Mouse (Mus musculus) brain, embryonic 18.5 days (tissue): ENCODE measurements around the gene Cacna2d3.

Experiments used
- DNase-seq: peaks from one replicate; pipeline ENCODE4 v3.0.0-alpha.2; 2012; ENCODE audit warnings: low read depth, low spot score

Gene Cacna2d3

GRCm38 (mm10) chr14:29267233-29267874, 454.3 kb downstream of the Cacna2d3 start:
- DNase-seq, result no peak

GRCm38 (mm10) chr14:29260621-29261020, 461.0 kb downstream of the Cacna2d3 start:
- no peak for DNase-seq

DNA sequence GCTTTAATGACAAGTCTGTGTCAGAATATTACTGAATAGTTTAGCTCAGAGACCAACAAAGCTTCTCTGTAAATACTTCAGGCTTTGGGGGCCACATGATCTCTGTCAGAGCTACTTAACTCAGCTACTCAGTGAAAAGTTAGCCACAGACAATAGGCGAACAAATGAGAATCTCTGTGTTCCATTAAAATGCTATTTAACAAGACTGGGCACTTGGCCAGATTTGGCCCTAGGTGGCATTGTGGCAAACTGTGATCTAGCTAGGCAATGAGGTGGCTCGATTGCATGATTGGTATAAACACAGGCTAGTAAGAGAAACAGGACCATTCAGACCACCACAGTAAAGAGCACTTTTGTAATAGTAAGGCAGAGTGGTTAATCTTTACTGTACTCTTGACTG, 478.1 kb downstream of the Cacna2d3 start:
- DNase-seq, result no peak

DNA sequence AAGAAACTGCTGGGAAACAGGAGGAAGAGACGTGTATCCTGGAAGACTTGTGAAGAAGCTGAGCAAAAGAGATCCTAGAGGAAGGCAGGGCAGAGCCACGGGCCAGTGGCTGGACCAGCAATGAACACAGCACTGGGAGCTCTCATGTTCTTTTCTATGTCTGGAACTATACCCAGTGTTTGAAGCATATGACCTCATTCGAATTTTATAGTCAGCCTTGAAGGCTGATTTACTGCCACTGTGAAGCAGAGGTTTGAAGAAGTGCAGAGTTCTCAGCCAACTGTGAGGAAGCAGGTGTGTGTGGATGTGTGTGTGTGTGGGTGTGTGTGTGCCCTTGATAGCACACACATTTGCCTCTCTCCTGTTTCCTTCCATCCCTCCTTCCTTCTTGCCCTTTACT, 483.2 kb downstream of the Cacna2d3 start:
- no peak for DNase-seq

GRCm38 (mm10) chr14:29228976-29229716, 492.5 kb downstream of the Cacna2d3 start:
- DNase-seq, result no peak

GRCm38 (mm10) chr14:29228471-29228870, 493.2 kb downstream of the Cacna2d3 start:
- DNase-seq, result no peak

GRCm38 (mm10) chr14:29227959-29228358, 493.7 kb downstream of the Cacna2d3 start:
- DNase-seq, result no peak

DNA sequence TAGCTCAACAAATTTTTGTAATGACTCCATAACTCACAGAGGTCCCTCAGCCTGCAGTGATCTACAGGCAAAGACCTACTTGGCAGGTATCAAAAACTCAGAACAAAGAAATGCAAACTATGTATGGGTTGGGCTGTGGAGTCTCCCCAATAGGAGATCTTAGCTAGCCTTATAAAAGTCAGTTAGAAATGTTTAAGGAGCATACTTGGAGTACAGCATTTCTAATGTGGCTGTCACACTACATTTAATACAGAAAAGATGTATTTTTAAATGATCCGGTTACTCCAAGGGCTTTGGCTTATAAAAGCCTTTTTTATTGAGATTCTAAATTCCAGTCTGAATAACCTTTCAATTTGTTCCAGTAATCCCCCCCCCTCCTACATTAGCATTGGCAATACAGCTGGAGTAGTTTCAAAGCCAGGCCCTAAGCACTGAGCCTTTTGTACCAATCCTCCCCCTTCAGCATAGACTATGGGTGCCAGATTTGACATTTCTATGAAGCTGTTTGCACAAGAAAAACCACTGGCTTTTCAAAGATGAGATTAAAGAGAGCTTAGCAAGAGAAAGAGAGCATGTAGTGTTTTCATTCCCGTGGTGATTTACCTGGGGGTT, 495.8 kb downstream of the Cacna2d3 start:
- no peak for DNase-seq

- DNase-seq, result no peak
These were observed 498.7 kb downstream of the Cacna2d3 start for GRCm38 (mm10) chr14:29223012-29223411.

DNA sequence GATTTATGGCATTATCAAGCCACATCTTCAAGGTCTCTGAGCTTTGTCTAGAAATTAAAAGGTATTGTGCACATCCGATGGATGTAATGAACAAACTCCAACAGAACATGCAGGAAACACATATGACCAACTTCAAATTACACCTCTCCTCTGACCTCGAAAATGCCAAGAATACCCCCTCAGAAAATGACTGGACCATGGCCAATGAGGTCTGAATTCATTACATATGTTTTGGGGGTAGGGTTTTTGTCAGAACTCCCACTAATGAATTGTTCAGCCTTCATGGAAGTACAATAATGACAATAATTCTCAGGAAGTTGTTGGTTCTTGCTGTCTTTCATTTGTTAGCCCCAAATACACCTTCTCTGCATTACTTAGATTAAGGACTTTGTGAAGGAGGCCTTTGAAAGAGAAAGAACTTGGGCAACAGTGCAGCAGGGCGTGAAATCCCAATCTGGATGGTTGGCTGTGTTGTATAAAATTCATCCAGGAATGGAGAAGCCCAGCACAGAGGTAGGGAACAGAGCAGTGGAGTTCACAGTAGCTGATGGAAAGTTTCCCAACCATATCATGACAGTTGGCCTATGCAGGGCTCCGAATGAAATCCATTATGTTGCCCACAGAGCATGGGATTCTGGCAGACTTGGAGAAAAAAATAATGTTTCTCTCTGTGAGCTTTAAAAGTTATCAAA, 499.3 kb downstream of the Cacna2d3 start:
- DNase-seq, result no peak

- DNase-seq, result no peak
These were observed 505.6 kb downstream of the Cacna2d3 start for GRCm38 (mm10) chr14:29216106-29216505.

- DNase-seq, result no peak
These were observed 516.7 kb downstream of the Cacna2d3 start for GRCm38 (mm10) chr14:29204967-29205268.

GRCm38 (mm10) chr14:29204236-29204966, 517.3 kb downstream of the Cacna2d3 start:
- DNase-seq, result no peak

GRCm38 (mm10) chr14:29196171-29196570, 525.5 kb downstream of the Cacna2d3 start:
- DNase-seq, result no peak

GRCm38 (mm10) chr14:29191426-29191825, 530.2 kb downstream of the Cacna2d3 start:
- no peak for DNase-seq

DNA sequence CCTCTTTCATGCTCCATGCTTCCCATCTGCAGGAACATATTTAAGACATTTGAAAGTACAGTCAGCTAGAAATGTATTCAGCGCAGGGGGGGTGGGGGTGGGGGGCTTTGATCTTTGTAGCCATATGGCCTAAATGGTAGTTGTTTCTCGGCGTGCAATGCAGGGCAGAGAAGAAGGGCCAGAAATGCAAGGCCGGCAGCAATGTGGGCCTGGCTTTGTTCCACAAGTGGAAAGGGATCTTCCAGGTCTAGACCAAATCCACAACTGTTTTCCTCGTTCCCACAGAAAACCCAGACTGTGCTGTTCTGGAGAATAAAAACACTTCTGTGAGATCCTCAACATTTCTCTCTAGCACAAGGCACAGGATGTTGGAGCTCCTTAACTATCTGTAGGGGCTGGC, 537.9 kb downstream of the Cacna2d3 start:
- no peak for DNase-seq

DNA sequence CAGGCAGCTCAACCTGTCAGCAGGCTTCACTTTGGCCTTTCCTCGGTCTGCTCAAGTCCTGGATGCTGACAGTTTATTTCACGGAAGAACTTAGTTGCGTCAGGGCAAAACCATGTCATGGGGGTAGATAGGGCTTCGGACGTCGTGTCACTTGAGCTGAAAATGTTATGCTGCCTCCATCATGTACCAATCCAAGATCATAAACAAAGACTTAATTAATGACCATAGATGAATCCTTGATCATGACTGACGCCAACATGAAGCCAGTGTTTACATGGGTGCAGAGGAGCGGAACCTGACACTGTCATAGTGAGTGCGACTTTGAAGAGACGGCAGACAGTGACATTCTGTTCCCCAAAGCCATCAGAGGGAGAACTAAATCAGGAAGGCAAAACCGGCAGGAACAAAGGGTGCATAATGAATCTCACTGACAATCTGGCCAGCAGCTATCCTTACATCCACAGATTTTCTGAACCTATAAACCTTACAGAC, 542.2 kb downstream of the Cacna2d3 start:
- no peak for DNase-seq

- DNase-seq, result peak; percentile 50
These were observed 542.8 kb downstream of the Cacna2d3 start for GRCm38 (mm10) chr14:29178695-29179396.

- DNase-seq, result no peak
These were observed 546.9 kb downstream of the Cacna2d3 start for GRCm38 (mm10) chr14:29174762-29175161.

DNA sequence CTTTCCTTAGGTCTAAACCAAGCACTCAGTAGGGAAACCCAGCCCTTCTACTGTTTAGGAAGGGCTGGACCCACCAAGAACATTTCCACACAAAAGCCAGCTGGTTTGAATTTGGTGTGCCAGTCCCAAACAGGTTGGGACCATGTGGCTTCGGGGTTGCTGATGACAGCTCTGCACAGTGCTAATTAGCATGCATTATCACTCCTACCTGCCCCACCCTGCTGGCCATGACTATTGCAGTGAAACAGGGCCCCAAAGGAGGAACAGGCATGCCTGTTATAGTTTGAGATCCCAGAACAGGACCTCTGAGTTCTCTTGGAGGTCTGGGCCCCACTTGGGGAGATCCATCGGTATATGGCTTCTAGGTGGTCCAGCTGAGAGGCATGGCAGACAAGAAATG, 549.5 kb downstream of the Cacna2d3 start:
- DNase-seq, result no peak

GRCm38 (mm10) chr14:29164653-29165030, 557.0 kb downstream of the Cacna2d3 start:
- no peak for DNase-seq
